Mouse (Mus musculus) kidney, embryonic 14.5 days (tissue): ENCODE data around the gene Sbno2. TPM values are rescaled to one million over a fixed set of nuclear protein-coding genes. Genes with fewer than 3 reads are reported as not detected.
"Not testable (repeated sequence)": the region's sequence is repeated elsewhere in the genome, so short reads cannot be mapped to it uniquely, and the experiment has no call there.

ENCODE experiments used
- ATAC-seq: fragments of 200-750 bp; cut with Nextera tagmentation; 2 replicates; pipeline ENCODE4 v1.8.0; 2017; ENCODE audit warnings: moderate number of reproducible peaks, mild to moderate bottlenecking, moderate TSS enrichment, moderate library complexity; ENCODE audit not compliant: low FRiP score, low TSS enrichment
- H3K27ac ChIP-seq: fragments of 300-500 bp; sonication (generic); 2 replicates; pipeline ENCODE4 v1.5.1; 2014; ENCODE audit warnings: low read depth, mild to moderate bottlenecking, low read length, moderate library complexity, mixed read lengths
- H3K27me3 ChIP-seq: fragments of 300-500 bp; sonication (generic); 2 replicates; pipeline ENCODE4 v1.6.1; 2014; ENCODE audit warnings: mild to moderate bottlenecking, low read length; ENCODE audit not compliant: control insufficient read depth, insufficient read depth
- H3K36me3 ChIP-seq: fragments of 300-500 bp; sonication (generic); 2 replicates; pipeline ENCODE4 v1.6.1; 2014; ENCODE audit warnings: low read length, mixed read lengths; ENCODE audit not compliant: control insufficient read depth, insufficient read depth
- H3K4me1 ChIP-seq: fragments of 300-500 bp; sonication (generic); 2 replicates; pipeline ENCODE4 v1.6.1; 2014; ENCODE audit warnings: low read length, mixed read lengths; ENCODE audit not compliant: control insufficient read depth, insufficient read depth
- H3K4me2 ChIP-seq: fragments of 300-500 bp; sonication (generic); replicated peaks from 2 replicates; pipeline ENCODE4 v1.6.1; 2014; ENCODE audit warnings: low read depth, mild to moderate bottlenecking, low read length
- H3K4me3 ChIP-seq: fragments of 300-500 bp; sonication (generic); 2 replicates; pipeline ENCODE4 v1.5.1; 2014; ENCODE audit warnings: mild to moderate bottlenecking, low read length
- H3K9ac ChIP-seq: fragments of 300-500 bp; sonication (generic); 2 replicates; pipeline ENCODE4 v1.6.1; 2014; ENCODE audit warnings: low read depth, mild to moderate bottlenecking, low read length, moderate library complexity
- H3K9me3 ChIP-seq: fragments of 300-500 bp; sonication (generic); 2 replicates; pipeline ENCODE4 v1.6.1; 2016; ENCODE audit warnings: low read length; ENCODE audit not compliant: control insufficient read depth
- WGBS: fragments of 180-500 bp; shearing (Covaris S2); extraction: QIAGEN DNeasy Blood & Tissue Kit; methylation state at CpG from one replicate; pipeline ENCODE4 v1.1.7; 2014; 5-methylcytosine and 5-hydroxymethylcytosine counted together
- polyA plus RNA-seq: library from polyadenylated mRNA; unstranded; fragments of >200 nt; fragmentation: Nextera tagmentation; extraction: Ambion mirVana; gene quantifications from 2 replicates; pipeline ENCODE4 v1.2.1, GENCODE M21; 2014

Sbno2 gene
- polyA plus RNA-seq, 1 experiment from 2014 or later, result 14.8 TPM

DNA sequence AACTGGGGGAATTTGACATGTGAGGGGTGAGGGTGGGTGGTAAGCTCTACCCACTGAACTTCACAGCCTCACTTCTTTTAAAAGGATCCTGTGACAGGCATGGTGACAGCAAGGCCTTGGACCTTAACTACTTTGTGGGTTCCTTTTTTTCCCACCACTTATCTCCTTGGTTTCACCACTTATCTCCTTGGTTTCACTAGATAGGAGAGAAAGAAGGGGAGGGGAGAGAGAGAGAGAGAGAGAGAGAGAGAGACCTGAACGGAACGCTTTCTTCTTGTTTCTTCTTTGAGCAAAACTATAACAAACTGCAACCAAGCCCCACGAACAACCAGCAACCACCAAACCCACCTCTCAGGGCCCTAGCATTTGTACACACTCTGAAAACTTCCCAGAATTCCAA lies 56.5 kb downstream of the Sbno2 start:
- no peak for ATAC-seq
- 78% methylated on average over 3 of the region's 3 CpGs for WGBS
- Histone ChIP-seq H3K27me3 (no peaks in the 10 kb centered on the region), H3K9ac (no peak overlapping the region), H3K9me3 (no peaks in the 10 kb centered on the region), H3K36me3 (no peaks in the 10 kb centered on the region), H3K4me3 (no peak overlapping the region), H3K4me2 (no peak overlapping the region), H3K27ac (no peak overlapping the region), H3K4me1 (peaks cover 16% of the 10 kb centered on the region; the same call in 1 of the 2 replicates)

DNA sequence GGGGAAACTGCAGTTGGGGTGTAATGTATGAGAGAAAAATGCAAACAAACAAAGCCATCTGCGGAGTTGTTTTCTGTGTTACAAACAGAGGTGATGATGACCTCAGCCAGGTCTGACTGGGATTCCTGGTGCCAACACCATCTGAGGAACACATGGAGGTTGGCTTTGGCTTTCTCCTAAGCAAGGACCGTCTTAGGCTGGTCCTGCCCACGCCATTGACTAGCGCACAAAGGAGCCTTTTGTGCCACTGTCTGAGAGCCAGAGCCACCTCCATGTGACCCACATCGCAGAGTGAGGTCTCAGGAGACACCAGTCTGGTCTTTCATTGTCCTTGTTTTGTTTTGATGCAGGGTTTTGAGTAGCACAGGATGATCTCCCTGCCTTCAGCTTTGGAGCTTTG lies 57.0 kb downstream of the Sbno2 start:
- Histone ChIP-seq H3K27me3 (no peaks in the 10 kb centered on the region), H3K27ac (no peak overlapping the region), H3K4me1 (peaks cover 16% of the 10 kb centered on the region; the same call in 1 of the 2 replicates), H3K36me3 (no peaks in the 10 kb centered on the region), H3K4me2 (no peak overlapping the region), H3K9me3 (no peaks in the 10 kb centered on the region), H3K4me3 (no peak overlapping the region), H3K9ac (no peak overlapping the region)
- 33% methylated on average over 5 of the region's 5 CpGs for WGBS
- ATAC-seq, result no peak

DNA sequence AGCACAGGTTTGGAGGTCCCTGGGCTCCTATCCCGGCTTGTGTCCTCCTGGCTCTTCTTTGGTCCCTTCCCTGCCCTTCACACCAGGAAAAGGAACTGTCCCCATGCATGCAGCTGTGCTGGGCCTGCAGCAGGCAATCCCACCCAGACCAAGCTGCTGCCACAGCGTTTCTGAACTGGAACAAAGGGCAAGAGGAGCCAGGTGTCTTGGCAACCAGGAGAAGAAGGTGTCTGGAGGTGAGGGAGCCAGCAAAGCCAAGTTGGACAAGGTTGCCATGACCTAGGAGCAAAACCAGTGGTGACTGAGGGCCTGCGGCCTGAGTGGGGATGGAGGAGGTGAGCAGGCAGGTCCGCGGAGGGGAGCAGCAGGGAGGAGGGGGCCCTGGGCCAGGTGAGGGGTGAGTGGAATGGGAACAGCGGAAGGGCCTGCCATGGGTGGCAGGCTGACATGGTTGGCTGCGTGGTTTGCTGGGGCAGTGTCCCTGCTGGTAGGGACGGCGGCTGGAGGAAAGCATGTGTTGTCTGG lies 58.3 kb downstream of the Sbno2 start, which contains the start of gene Gpx4:
TSS of gene Gpx4 (plus strand) at position 126 of the 525 bp plus-strand sequence.
- no peak within 1 kb of the TSS for H3K27ac ChIP-seq

DNA sequence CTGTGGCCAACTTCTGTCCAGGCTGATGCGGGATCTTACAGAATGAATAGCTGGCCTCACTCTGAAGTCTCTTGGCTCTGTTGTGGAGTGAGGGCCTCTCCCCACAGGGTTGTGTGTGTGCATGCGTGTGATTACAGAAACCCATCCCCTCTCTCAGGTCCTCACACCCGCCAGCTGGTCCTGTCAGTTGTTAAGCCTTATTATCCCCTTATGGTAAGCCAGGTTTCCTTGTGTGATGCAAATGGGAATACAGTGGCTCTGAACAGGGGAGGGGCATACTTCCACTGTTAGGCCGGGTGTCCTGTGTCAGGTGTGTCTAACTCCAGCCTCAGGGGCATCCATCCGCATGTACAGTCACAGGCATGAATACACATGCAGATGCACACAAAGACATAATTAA lies 59.6 kb downstream of the Sbno2 start:
- no peak overlapping the region for H3K27ac ChIP-seq
- WGBS, result 81% methylated on average over 5 of the region's 5 CpGs
- H3K9ac ChIP-seq, result no peak overlapping the region
- no peak for ATAC-seq
- H3K27me3 ChIP-seq, result no peaks in the 10 kb centered on the region
- H3K9me3 ChIP-seq, result no peaks in the 10 kb centered on the region
- peaks cover 7% of the 10 kb centered on the region; the same call in 1 of the 2 replicates for H3K4me1 ChIP-seq
- H3K4me3 ChIP-seq, result no peak overlapping the region
- H3K36me3 ChIP-seq, result no peaks in the 10 kb centered on the region
- no peak overlapping the region for H3K4me2 ChIP-seq

More for the DNA sequence above, 58.3 kb downstream of the Sbno2 start, which contains the start of gene Gpx4:
- Histone ChIP-seq H3K9ac (peak within 1 kb of the TSS; percentile 28; the same call in 1 of the 2 replicates), H3K4me2 (no peak within 1 kb of the TSS), H3K9me3 (no peaks in the 10 kb centered on the region), H3K4me1 (peaks cover 11% of the 10 kb centered on the region; the same call in 1 of the 2 replicates), H3K4me3 (no peak within 1 kb of the TSS), H3K36me3 (no peaks in the 10 kb centered on the region), H3K27me3 (no peaks in the 10 kb centered on the region)
- 34% methylated on average over 8 of the region's 9 CpGs for WGBS
- ATAC-seq, result no peak

DNA sequence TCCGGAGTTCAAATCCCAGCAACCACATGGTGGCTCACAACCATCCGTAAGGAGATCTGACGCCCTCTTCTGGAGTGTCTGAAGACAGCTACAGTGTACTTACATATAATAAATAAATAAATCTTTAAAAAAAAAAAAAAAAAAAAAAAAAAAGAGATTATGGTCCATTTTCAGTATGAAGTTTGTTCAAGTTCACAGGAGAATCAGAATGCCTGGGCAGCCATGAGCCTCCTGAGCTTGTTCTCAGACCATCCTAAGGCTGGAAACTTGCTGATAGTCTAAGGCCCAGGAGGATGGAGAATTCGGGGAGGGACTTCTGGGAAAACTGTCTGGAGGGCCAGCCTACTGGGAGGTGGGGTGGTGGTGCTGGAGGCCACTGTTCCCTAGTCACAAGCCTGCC lies 60.0 kb downstream of the Sbno2 start:
- 85% methylated on average over 2 of the region's 4 CpGs for WGBS
- ATAC-seq, H3K4me1 ChIP-seq, H3K27me3 ChIP-seq, H3K4me3 ChIP-seq, H3K36me3 ChIP-seq, H3K4me2 ChIP-seq, H3K9me3 ChIP-seq, H3K9ac ChIP-seq, H3K27ac ChIP-seq: not testable (repeated sequence)

DNA sequence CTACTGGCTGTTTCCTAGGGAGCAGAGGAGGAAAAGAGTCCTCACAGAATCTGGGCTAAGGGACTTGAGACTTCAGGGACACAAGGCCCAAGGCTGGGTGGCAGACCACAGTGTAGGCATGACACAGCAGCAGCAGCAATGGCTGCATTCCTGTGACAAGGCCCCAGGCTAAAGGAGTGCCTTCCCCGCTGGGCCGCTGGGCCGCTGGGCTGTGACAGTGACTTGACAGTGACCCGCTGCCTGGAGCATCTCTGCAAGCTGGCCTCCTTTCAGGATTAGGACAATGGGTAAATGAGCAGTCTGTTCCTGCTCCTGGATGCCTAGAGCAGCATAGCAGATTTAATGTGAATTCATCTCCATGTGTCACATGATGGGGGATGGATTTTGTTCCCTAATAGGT lies 61.3 kb downstream of the Sbno2 start:
- no peak overlapping the region for H3K9ac ChIP-seq
- WGBS, result 35% methylated on average over 4 of the region's 4 CpGs
- no peak overlapping the region for H3K27ac ChIP-seq
- H3K4me2 ChIP-seq, result no peak overlapping the region
- no peaks in the 10 kb centered on the region for H3K9me3 ChIP-seq
- peaks cover 7% of the 10 kb centered on the region; the same call in 1 of the 2 replicates for H3K4me1 ChIP-seq
- H3K4me3 ChIP-seq, result no peak overlapping the region
- H3K36me3 ChIP-seq, result no peaks in the 10 kb centered on the region
- no peaks in the 10 kb centered on the region for H3K27me3 ChIP-seq
- ATAC-seq, result no peak

DNA sequence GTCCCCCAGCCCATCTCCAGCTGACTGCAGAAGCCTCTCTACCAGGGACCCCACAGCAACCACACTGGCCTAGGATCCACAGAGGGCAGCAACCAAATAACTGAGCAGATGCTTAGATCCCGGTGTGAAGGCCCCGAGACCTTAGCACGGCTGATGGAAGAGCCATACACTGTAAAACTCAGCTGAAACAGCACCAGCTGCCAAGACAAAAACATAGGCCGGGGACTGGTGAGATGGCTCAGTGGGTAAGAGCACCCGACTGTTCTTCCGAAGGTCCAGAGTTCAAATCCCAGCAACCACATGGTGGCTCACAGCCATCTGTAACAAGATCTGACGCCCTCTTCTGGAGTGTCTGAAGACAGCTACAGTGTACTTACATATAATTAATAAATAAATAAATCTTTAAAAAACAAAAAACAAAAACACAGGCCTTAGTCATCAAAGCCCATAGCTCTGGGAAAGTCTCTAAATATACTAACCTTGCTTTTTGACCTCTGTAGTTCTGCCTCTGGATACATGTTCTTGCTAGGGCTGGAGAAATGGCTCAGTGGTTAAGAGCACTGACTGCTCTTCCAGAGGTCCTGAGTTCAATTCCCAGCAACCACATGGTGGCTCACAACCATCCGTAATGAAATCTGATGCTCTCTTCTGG lies 63.8 kb downstream of the Sbno2 start:
- 83% methylated on average over 8 of the region's 8 CpGs for WGBS
- H3K4me3 ChIP-seq, H3K27me3 ChIP-seq, H3K9me3 ChIP-seq, H3K27ac ChIP-seq, H3K4me2 ChIP-seq, H3K9ac ChIP-seq, ATAC-seq: not testable (repeated sequence)
- Histone ChIP-seq H3K4me1 (peaks cover 11% of the 10 kb centered on the region), H3K36me3 (peaks cover 21% of the 10 kb centered on the region)

DNA sequence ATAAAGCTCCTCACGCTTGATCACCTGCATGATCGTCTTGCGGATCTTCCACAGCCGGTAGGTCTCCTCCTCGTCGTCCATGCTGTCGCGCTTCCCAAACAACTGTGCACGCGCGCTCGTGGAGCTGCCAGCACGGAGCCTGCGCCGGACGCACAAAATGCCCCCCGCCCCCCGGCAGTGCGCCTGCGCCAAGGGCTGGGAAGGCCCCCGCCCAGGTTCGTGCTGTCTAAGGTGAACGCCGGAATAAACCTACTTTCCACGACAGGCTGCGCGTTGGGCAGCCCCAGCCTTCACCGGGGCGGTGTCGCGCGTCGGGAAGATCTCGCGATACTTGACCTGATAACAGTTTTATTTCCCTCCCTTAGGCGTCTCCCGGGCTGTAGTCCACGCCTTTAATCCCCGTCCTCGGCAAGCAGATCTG lies 65.8 kb downstream of the Sbno2 start, which contains the start of gene Polr2e:
TSS of gene Polr2e (minus strand) at position 237 of the 421 bp plus-strand sequence.
- under 1% methylated on average over 40 of the region's 40 CpGs for WGBS
- Histone ChIP-seq H3K9me3 (no peaks in the 10 kb centered on the region), H3K4me2 (peak within 1 kb of the TSS; percentile 59), H3K9ac (peak within 1 kb of the TSS; percentile 90), H3K27me3 (no peaks in the 10 kb centered on the region), H3K4me3 (peak within 1 kb of the TSS; percentile 92), H3K27ac (peak within 1 kb of the TSS; percentile 56; the same call in 1 of the 2 replicates), H3K36me3 (peaks cover 41% of the 10 kb centered on the region), H3K4me1 (peaks cover 11% of the 10 kb centered on the region)
- ATAC-seq, result peak; percentile 97

DNA sequence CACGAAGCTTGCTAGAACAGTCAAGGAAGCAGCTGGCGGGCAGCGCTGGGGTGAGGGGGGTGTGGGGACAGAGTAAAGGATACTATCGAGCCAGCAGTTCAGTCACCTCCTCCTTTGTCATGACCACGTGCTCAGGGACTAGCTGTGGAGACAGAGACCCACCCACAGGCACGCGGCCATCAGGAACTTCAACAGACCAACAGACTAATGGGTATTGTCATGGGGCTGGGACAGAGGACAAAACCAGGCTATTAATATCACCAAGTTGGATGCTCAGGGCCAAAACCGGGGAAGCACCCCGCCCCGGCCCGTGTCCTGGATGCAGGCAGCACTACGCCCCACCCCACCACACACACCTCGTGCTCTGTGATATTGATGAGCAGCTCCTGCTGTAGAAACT lies 68.5 kb downstream of the Sbno2 start:
- 95% methylated on average over 13 of the region's 13 CpGs for WGBS
- H3K4me3 ChIP-seq, result no peak overlapping the region
- H3K9ac ChIP-seq, result no peak overlapping the region
- H3K4me2 ChIP-seq, result no peak overlapping the region
- no peak overlapping the region for H3K27ac ChIP-seq
- no peak for ATAC-seq
- H3K36me3 ChIP-seq, result peaks cover 44% of the 10 kb centered on the region
- no peaks in the 10 kb centered on the region for H3K27me3 ChIP-seq
- peaks cover 14% of the 10 kb centered on the region for H3K4me1 ChIP-seq
- H3K9me3 ChIP-seq, result no peaks in the 10 kb centered on the region
